Mouse (Mus musculus) spleen, postnatal 4 days (tissue): Measurements from ENCODE around the gene Tssc4.

Experiments
- DNase-seq, 2 experiments: peaks; one replicate each; pipeline ENCODE4 v3.0.0; 2022; ENCODE audit warnings: low spot score in 2 of 2

The Tssc4 gene

DNA sequence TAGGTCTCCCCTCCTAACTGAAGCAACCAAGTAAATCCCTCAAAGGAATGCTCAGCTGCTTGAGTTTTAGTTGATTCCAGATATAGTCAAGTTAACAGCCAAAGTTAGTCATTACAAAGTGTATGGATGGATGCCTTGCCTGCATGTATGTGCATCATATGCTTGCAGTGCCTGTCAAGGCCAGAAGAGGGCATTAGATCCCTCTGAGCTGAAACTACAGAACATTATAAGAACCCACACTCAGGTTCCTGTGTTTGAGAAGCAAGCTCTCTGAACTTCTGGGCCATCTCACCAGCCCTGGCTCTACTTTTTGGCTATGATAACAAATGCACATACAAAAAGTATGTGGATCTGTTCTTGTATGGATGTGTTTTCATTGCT, 24.2 kb upstream of the Tssc4 start:
- no peak for DNase-seq

DNA sequence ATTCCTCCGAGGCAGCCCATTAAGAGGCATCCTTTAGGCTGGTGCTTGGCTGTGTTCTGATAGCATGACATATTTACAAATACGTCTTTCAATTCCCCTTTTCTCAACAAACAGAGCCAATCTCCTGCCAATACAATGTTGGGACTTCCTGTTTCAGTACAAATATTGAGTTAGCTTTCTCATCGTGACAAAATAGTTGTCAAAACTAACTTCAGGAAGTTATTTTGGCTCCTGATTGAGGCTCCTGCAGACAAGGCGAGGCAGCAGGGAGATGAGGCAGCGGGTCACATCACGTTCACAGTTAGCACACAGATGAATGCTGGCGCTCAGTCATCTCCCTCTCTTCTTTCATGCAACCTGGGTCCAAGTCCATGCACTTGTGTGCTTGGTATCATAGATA, 22.7 kb upstream of the Tssc4 start:
- no peak for DNase-seq

DNA sequence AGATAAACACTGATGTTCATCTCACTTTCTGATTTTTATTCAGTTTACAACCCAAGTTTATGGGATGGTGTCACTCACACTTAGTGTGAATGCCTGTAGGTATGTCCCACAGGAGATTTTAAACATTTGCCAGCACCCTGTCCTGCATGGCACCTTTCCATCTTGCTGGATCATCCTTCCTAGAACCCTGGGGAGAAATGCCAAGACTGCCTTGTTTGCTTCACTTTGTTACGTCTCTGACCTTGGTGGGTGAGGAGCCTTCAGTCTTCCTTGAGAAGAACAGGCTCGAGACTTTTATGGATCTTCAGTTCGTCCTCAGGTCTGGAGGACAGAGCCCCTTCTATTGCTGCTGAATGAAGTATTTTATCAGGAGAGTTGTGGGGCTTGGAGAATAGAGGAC, 19.7 kb upstream of the Tssc4 start:
- DNase-seq, result no peak

DNA sequence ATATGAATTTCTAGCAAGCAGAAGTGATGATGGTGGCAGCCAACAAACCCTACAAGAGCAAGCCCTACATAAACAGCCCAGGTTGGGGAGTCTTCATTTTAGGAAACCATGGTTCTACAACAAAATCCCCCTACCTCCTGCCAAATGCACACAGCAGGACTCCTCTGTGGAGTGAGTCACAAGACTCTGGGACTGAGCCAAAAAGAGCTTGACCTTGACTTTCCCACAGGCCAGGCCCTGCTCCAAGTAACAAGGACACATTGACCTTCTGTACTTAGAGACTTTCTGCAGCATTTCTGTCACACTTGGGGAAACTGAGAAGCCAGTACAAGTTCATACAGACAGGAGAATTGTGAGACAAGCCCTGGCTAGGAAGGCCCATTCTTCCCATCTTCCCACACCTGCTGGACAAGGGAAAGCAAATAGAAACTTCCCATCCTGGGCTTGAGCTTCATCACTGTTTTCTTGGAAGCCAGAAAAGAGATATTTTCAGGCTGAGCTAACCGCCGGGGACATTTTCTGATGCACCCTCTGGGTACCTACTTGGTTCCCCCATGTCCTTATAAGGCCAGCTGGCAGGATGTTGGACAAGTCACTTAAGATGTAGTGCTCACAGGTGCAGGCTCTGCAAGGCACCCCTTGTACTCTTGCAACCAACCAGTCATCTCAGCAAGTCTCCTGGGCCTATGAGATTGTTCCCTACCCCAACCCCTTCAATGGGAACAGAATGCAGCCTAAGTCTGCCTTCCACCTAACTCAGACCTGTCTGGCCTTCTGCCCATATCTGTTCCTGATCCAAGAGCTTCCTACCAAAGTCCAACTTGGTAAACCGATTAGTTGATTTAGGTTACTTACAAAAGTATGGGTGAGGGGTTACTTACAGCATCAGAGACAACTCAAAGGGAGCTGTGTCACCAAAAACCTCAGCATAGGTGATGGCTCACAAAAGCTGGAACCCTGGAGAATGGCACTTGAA, 18.9 kb upstream of the Tssc4 start:
- DNase-seq, result no peak

DNA sequence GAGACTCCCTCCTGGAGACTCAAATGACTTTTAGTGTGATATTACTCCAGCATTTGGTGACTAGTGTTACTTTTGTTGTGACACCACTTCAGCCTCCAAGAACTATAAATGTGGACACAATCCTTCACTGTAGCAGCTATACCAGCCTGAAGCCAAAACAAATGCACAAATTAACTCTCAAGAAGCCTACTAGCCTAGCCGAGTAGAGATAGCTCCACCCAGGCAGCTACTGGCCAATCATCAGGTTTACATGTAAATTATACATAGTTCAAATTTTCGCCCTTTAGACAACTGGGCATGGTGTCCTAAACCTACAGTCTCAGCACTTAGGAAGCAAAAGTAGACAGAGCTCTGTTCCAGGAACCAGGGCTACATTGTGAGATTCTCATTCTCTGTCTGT, 17.7 kb upstream of the Tssc4 start:
- no peak for DNase-seq

DNA sequence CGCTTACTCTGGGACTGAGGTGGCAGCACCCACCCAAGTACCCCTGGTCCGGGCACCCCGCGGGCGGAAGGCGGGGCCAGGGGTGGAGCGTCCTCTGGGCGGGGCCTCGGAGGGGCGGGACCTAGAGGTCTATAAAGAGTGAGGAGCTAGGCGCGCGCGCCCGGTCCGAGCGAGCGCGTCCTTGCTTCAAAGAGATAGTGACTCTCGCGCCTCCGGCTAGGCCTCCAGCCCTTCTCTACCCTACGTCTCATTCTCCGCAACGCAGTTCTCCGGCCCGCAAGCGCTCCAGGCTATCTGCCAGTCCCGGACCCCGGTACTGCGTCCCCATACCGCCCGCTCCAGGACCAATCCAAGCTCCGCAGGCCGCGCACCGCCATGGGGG, 16.4 kb upstream of the Tssc4 start, which contains the start of gene Cd81:
Cd81 (plus strand) TSS at position 114 of the 382 bp plus-strand sequence.
- DNase-seq, result peak; percentile 92 to 96

DNA sequence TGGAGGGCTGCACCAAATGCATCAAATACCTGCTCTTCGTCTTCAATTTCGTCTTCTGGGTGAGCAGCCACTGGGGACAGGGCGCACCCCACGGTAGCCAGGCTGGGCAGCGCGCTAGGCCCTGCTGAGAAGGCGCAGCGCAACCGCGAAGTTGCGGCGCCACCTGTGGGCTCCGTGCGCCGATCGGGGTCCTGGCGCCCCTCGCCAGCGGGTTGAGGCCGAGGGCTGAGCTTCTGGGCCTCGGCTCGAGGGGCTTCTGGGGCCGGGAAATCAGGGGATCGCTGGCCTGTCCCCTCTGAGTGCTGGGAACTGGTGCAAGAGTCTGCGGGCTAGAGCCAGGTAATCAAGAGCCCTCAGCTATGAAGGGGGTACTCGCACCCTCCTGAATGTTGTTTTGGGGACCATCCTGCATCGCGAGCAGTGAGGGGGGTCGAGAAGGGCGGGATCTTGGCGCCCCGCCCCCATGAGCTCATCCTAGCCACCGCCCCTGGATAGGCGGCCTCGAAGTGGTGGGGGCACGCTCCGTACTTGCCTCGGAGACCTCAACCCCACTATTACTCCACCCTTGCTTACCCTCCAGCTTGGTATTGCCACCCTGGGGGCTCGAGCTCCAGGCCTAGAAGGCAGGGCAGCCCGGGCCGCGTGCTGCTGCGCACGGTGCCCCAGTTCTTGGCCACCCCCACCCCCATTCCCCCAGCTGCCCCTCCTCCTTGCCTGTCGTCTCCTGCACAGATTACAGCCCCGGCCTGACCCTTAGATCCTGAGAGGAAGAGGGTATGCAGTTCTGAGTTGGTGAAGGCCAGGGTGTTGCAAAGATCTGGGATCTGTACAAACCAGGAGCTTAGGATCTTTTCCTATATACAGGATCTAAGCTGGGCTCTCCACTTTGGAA, 15.8 kb upstream of the Tssc4 start:
- DNase-seq, result peak; percentile 57 to 78

DNA sequence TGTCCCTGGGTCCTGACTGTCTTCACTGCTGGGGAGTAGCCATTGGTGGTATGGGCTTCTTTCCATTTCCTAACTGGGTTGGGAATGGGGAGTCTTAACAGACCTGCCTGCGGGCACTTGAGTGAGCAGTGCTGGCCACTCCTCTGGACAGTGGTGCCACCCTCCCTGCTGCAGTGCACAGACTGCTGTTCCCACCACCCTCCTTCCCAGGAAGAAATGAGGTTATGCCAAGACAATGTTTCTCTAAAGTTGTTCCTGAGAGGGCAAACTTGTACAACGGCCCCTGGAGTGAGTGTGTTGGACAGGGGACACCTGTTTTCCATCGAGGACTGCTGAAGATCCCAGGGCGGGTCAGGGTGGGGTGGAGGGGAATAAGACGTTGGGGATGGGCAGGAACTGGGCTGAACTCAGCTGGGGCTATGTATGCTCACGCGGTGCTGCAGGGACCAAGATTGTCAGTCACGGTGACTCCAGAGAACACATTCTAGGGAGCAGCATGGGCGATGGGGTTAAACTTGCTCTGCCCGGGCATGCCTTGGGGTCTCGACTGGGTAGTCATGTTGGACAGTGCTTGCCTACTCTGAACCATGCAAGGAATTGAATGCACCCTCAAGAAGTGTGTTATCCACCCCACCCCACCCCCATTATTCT, 15.0 kb upstream of the Tssc4 start:
- peak in 1 of 2 experiments; percentile 66 for DNase-seq

DNA sequence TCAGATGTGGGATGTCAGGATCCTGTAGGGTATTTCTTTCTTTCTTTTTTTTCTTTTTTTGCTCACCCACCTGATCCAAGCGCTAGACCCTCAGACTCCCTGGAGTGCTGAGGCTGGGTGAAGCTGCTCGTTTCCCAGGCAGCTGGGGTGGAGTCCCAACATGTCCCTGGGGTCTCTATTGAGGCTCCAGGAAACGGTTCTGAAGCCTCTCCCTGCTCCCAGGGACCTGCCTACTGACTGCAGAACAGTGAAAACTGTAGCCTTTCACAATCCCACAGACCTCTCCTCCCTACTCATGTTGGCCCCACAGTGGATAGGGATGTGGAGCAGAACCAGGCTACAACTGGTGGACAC, 14.5 kb upstream of the Tssc4 start:
- DNase-seq, result no peak

DNA sequence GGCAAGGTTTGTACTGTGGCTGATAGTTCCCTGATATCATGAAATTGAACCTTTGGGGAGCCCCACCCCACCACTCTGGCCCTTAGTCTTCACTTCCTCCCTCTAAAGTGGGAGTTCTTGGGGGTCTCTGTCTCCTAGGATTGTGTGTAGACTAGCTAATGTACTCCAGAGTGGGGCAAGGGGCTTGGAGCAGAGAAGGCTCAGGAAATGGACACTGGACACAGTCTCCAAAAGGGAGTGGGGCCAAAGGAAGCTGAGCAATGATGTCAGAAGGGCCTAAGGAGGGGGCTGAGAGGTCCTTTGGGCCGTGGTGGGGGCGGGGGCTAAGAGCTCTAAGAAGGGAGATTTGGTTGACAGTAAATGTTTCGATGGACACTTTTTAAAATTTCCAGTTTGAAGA, 14.0 kb upstream of the Tssc4 start:
- no peak for DNase-seq

DNA sequence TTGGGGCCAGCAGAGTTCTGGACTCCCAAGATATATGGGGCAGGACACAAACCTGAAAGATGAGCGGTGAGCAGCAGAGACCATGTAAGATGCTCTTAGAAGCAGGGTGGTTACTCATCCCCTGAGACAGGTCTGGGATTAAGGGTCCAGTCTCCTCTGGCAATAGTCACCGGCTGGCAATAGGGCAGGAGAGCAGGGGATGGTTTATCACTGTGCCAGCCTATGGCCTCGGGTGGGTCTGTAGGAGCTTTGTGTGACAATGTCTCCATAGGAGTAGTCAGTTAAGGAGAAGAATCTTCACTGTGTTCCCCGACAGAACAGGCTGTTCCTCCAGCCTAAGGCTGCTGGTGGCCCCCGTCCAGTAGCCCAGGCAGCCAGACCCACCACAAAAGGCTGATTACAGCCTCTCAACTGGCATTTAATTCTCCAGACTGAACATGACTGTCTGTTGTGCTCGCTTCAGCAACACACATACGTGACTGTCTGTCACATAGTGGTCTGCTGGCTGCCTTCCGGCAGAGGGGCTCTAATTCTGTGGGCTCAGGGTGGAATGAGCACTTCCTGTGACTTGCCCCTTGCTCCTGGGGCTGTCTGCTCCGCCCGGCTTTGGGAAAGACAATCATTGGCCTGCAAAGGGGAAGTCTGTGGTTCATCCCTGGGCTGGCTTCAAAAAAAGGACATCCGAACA, 13.4 kb upstream of the Tssc4 start:
- DNase-seq, result no peak

DNA sequence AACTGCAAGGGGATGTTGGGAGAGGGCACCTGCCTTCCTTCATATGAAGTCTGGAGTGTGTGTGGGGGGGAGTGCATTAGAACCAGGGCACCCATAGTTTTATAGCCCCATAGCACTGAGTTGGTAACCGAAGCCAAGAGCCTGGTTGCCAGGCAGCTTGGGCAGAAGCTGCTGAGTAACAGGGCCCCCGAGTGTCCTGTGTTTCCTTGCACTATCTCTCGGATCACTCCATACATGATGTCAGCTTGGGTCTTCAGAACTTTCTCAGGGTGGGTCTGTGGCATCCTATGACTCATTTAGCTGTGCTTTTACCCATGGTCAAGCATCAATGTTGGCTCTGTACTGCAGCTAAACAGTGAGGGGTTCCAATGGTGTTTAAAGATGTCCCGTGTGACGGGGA, 12.0 kb upstream of the Tssc4 start:
- no peak for DNase-seq

DNA sequence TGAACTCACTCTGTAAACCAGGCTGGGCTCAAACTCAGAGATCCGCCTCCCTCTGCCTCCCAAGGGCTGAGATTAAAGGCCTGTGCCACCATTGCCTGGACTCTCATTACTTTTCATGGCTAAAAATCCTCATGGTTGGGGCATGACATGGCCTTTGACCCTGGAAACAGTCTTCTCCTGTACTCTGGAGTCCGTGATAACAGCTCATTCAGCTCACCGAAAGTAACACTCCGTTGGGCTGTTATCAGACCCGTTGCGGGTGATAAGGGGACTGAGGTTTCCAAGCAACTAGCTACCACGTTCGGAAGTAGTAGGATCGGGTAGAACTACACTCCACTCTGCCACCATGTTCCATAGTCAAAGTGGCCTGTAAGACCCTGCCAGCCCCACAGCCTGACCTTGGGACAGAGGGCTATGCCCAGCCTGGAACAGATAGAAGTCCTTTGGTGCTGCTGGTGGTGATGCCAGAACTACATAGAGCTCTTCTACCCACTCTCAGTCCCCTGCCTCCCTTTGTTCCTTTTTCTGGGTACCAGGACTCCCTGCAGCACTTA, 11.3 kb upstream of the Tssc4 start:
- DNase-seq, result no peak

DNA sequence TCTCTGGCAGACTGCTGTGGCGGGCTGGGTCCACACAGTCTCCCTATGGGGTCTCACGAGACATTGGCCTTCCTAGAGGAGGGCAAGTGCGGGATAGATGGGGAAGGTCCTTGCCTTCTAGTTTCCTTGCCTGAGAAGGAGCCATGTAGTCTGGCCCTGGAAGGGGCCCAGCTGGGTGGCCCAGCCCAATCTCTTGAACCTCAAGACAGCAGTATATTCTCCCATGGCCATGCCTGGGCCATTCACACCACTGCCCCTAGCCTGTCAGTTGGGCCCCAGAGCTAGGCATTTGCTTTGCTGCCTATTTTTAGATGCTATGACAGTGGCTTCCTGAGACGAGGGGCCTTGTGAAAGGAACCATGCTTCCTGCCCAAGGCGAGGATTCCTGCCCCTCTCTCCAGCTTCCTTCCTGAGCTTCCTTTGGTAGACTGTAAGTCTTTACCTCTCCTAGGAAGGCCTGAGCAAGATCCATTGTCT, 10.8 kb upstream of the Tssc4 start:
- no peak for DNase-seq

DNA sequence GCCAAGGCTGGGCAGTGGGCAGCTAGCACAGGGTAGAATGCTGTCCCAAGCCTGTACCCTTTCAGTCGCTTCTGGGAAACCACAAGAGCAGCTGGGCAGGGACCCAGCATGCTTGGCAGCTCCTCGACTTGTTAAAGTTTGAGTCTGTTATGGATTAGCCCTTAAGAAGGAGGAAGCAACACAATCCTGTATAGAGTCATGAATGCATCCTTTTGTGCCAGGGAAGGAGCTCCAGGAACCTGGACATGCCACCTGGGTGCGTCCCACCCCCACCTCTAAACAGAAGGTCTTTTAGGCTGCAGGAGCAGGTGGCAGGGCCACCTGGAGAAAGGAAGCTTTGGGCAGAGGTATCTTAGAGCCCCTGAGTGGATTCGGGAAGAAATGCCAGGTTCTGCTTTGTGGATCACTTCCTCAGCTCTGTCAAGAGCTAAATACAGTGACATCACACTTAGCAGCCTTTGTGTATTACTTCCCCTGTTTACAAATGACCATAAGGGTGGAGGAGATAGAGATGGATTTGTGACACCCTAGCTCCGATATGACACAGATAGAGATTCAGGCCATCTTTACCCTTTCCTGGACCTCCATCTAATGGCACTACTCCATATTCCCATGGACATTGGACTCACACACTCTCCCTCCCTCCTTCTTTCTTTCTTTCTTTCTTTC, 9.7 kb upstream of the Tssc4 start:
- DNase-seq, result no peak

DNA sequence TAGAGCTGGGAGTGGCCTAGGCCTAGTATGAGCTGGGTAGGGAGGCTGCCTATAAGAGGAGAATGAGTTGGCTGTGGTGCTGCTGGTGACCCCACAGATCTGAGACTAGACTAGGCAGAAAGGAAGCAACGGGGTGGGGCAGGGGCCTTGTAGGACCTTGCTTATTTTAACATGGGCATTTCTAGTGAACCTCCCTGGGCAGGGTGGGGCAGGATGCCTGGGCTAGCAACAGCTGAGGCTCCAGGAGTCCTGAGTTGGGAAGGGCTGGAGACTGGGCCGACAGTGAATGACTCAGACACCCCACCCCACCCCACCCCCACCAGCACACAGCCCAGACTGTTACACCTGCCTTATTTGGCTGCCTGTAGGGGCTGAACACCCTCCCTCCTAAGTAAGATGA, 6.3 kb upstream of the Tssc4 start:
- no peak for DNase-seq

DNA sequence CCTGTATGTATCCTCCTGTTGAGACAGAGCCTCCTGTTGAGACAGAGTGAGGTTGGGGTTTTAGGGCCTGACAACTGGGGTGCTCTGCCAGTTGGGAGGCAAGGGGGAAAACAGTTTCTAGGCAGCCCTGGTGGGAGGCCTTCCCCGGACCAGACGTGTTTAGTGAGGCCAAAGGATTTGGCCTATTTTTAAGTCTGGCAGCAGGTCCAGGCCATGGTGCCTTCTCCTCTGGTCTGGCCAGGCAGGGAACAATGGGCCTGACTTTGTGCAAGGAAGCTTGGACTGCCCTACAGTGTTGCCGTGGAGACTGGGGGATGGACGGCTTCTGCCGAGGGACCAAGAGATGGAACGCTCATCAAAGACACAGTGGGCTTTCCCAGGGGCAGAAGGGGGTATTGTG, 4.8 kb upstream of the Tssc4 start:
- no peak for DNase-seq

DNA sequence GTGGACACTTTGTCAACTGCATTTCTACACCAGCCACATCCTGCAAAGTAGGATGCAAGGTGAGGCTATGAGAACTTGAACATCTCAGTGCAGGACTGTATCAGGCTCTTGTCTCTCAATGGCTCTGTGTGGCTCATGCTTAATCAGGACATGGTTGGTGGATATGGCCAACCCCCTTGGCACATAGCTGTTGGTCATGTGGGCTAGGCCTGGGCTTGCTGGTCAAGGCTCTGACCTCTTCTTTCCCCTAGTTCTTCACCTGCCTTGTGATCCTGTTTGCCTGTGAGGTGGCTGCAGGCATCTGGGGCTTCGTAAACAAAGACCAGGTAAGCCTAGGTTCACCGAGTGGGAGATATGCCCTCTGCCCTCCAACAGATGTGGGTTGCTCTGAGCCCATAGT, 3.4 kb upstream of the Tssc4 start:
- no peak for DNase-seq

DNA sequence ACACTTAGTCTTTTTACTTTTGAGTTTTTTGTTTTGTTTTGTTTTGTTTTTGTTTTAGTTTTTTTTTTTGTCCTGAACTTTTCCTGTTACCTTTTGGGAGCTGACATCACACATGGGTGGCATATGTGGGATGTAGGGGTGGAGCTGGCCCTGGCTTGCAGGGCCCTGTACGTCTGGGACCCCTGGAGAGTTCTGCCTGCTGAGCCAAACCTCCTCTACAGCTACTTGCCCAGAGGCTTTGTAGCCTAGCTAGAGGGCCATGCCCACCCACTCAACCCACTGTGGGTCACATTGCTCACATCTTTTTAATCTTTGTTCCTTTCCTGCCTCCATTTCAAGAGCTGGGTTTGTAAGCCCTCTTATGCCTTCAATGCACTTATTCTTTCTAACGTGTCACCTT, 1.6 kb upstream of the Tssc4 start:
- no peak for DNase-seq

DNA sequence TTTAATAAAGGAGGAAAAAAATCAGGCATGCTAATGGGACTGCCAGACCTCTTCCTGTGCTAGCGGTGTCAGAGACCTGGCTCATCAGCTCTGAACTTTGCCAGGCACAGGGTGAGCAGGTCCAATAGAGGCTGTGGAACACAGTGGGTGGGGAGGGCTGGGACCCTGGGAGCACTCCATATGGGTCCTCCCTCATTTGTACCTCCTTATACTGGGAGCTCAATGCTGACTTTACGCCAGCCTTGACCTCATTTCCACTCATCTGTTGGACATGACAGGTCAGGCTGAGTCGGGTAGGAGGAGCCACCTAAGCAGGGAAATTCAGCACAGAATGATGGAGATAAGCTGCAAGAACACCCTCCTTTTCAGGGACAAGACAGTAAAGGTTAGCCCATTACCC, 1.2 kb upstream of the Tssc4 start:
- no peak for DNase-seq
